Mouse (Mus musculus) left cerebral cortex, postnatal 10 days (tissue): Measurements from ENCODE around the gene Trex2. TPM values are rescaled to one million over a fixed set of nuclear protein-coding genes. Genes with fewer than 3 reads are reported as not detected.
"Not testable (repeated sequence)": the region's sequence is repeated elsewhere in the genome, so short reads cannot be mapped to it uniquely, and the experiment has no call there.

Experiments used
- DNase-seq, 2 experiments: peaks; one replicate each; pipeline ENCODE4 v3.0.0; 2021 to 2022; ENCODE audit warnings: low spot score in 2 of 2, mixed read lengths in 1 of 2; ENCODE audit errors: extremely low spot score in 1 of 2
- intact Hi-C: fragments of 180-260 bp; cut with DNase I; formaldehyde crosslinking; loops from one replicate; pipeline ENCODE4 v1.15.1; 2025
- total RNA-seq, 2 experiments: library from RNA; stranded (reverse); gene quantifications; 2 replicates each; pipeline ENCODE4 v1.2.3; 2021

Gene Trex2
- total RNA-seq, 2 experiments from 2014 or later = not detected

- peak; percentile 89 to 95 for DNase-seq
- intact Hi-C loops = loop anchor here (5.0 kb wide), 1 partner anchor 33 kb away; no protein-coding TSS in a partner anchor
Measured at GRCm38 (mm10) chrX:73458877-73459392, 23.8 kb upstream of the Trex2 start, which contains the start of gene Haus7. Gene Haus7, minus strand, starts transcription at chrX:73459044.

- DNase-seq = peak in 1 of 2 experiments; percentile 67
- intact Hi-C loops = no loop called here
Measured at GRCm38 (mm10) chrX:73451949-73452348, 16.8 kb upstream of the Trex2 start.

- intact Hi-C loops = no loop called here
- no peak for DNase-seq
Measured at GRCm38 (mm10) chrX:73441428-73441827, 6.3 kb upstream of the Trex2 start.

GRCm38 (mm10) chrX:73432850-73433249, 2.3 kb downstream of the Trex2 start:
- DNase-seq = no peak
- intact Hi-C loops = loop anchor here (5.0 to 10.0 kb wide), 2 partner anchors 121 to 368 kb away; partner anchors contain the start of gene Pnma3

GRCm38 (mm10) chrX:73430036-73430435, 5.1 kb downstream of the Trex2 start:
- no peak for DNase-seq
- intact Hi-C loops = loop anchor here (5.0 to 10.0 kb wide), 2 partner anchors 118 to 365 kb away; partner anchors contain the start of gene Pnma3

GRCm38 (mm10) chrX:73412767-73413166, 22.4 kb downstream of the Trex2 start:
- intact Hi-C loops = no loop called here
- peak in 1 of 2 experiments; percentile 5 for DNase-seq

GRCm38 (mm10) chrX:73410880-73411517, 24.1 kb downstream of the Trex2 start, which contains the start of gene Zfp92:
Gene Zfp92, plus strand, starts transcription at chrX:73411096.
- peak in 1 of 2 experiments; percentile 32 for DNase-seq
- intact Hi-C loops = no loop called here

GRCm38 (mm10) chrX:73401616-73402015, 33.5 kb downstream of the Trex2 start:
- DNase-seq = no peak
- intact Hi-C loops = no loop called here

GRCm38 (mm10) chrX:73400951-73401350, 34.2 kb downstream of the Trex2 start:
- no peak for DNase-seq
- intact Hi-C loops = no loop called here

- DNase-seq, intact Hi-C loops: not testable (repeated sequence)
Measured at GRCm38 (mm10) chrX:73398636-73399035, 36.5 kb downstream of the Trex2 start, which contains the start of gene Gm18336. Gene Gm18336, minus strand, starts transcription at chrX:73398736.

GRCm38 (mm10) chrX:73396446-73396845, 38.7 kb downstream of the Trex2 start:
- intact Hi-C loops = no loop called here
- no peak for DNase-seq

- intact Hi-C loops = no loop called here
- no peak for DNase-seq
Measured at GRCm38 (mm10) chrX:73391481-73391880, 43.7 kb downstream of the Trex2 start.

GRCm38 (mm10) chrX:73384924-73385323, 50.2 kb downstream of the Trex2 start:
- intact Hi-C loops = no loop called here

GRCm38 (mm10) chrX:73384419-73384818, 50.7 kb downstream of the Trex2 start:
- peak in 1 of 2 experiments; percentile 5 for DNase-seq
- intact Hi-C loops = no loop called here

More at GRCm38 (mm10) chrX:73384924-73385323, 50.2 kb downstream of the Trex2 start:
- no peak for DNase-seq

Other genes with a start within 250 kb of the Trex2 start
- 1 to 10 TPM; 1.2 to 9.8 TPM for gene Xlr3b, start 243.1 kb downstream of the Trex2 start, total RNA-seq
- gene Xlr4b, start 221.0 kb downstream of the Trex2 start, total RNA-seq = 1 to 10 TPM in 1 of 2 experiments, under 1 TPM in 1; 0.45 to 1.1 TPM
- 10 to 100 TPM; 14.3 to 15.1 TPM for gene F8a, start 207.1 kb downstream of the Trex2 start, total RNA-seq
- gene Xlr4c, start 192.2 kb downstream of the Trex2 start, total RNA-seq = under 1 TPM in 1 of 2 experiments, not detected in 1; 0.90 TPM
- gene Xlr3c, start 170.0 kb downstream of the Trex2 start, total RNA-seq = not detected
- gene Xlr5a, start 142.4 kb downstream of the Trex2 start, total RNA-seq = not detected
- gene Xlr5c, start 142.4 kb downstream of the Trex2 start, total RNA-seq = not detected
- not detected for gene Gm45015, start 98.5 kb downstream of the Trex2 start, total RNA-seq
- gene Zfp275, start 92.7 kb downstream of the Trex2 start, total RNA-seq = 10 to 100 TPM; 16.8 to 17.5 TPM
- gene Gm18336, start 36.6 kb downstream of the Trex2 start, total RNA-seq = under 1 TPM; 0.19 to 0.24 TPM
- gene Zfp92, start 24.2 kb downstream of the Trex2 start, total RNA-seq = 1 to 10 TPM; 2.5 to 3.1 TPM
- gene Haus7, start 23.7 kb upstream of the Trex2 start, total RNA-seq = 10 to 100 TPM; 13.7 to 15.0 TPM
- gene Bgn, start 48.3 kb upstream of the Trex2 start, total RNA-seq = 10 to 100 TPM; 33.2 to 34.7 TPM
- 10 to 100 TPM; 63.9 to 64.2 TPM for gene Atp2b3, start 67.7 kb upstream of the Trex2 start, total RNA-seq
- gene Dusp9, start 204.1 kb upstream of the Trex2 start, total RNA-seq = under 1 TPM; 0.47 to 0.87 TPM
- 100 to 1,000 TPM; 152 to 154 TPM for gene Pnck, start 224.8 kb upstream of the Trex2 start, total RNA-seq
- 10 to 100 TPM; 61.8 to 64.8 TPM for gene Slc6a8, start 237.8 kb upstream of the Trex2 start, total RNA-seq